Mouse (Mus musculus) left cerebral cortex, postnatal 10 days (tissue): ENCODE measurements around the gene Syp. TPM values are rescaled to one million over a fixed set of nuclear protein-coding genes. Genes with fewer than 3 reads are reported as not detected.

Experiments used
- DNase-seq, 2 experiments: peaks; one replicate each; pipeline ENCODE4 v3.0.0; 2021 to 2022; ENCODE audit warnings: low spot score in 2 of 2, mixed read lengths in 1 of 2; ENCODE audit errors: extremely low spot score in 1 of 2
- intact Hi-C: fragments of 180-260 bp; cut with DNase I; formaldehyde crosslinking; loops from one replicate; pipeline ENCODE4 v1.15.1; 2025
- total RNA-seq, 2 experiments: library from RNA; stranded (reverse); gene quantifications; 2 replicates each; pipeline ENCODE4 v1.2.3; 2021

The Syp gene
- total RNA-seq, 2 experiments from 2014 or later = 1,744 to 1,801 TPM

GRCm38 (mm10) chrX:7658031-7658784, 19.9 kb downstream of the Syp start:
- no peak for DNase-seq
- intact Hi-C loops = no loop called here

- peak in 1 of 2 experiments; percentile 16 for DNase-seq
- intact Hi-C loops = no loop called here
Observed at GRCm38 (mm10) chrX:7658785-7659589, 20.7 kb downstream of the Syp start.

GRCm38 (mm10) chrX:7661086-7661485, 22.8 kb downstream of the Syp start:
- no peak for DNase-seq
- intact Hi-C loops = no loop called here

GRCm38 (mm10) chrX:7662936-7663335, 24.7 kb downstream of the Syp start:
- intact Hi-C loops = no loop called here
- DNase-seq = no peak

DNA sequence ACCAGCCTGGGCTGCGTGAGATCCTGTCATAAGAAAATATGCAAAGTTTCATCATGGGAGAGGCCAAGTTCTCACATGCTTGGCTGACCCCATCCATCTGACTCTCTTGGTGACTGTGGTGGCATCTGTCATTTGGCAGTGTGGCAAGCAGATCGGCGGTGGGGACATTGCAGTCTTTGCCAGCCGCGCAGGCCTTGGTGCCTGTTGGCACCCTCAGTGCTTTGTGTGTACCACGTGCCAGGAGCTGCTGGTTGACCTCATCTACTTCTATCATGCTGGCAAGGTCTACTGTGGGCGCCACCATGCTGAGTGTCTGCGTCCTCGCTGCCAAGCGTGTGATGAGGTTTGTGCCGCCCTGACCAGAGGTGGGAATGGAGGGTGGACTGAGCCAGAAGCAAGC, 26.5 kb downstream of the Syp start:
- no peak for DNase-seq
- intact Hi-C loops = no loop called here

GRCm38 (mm10) chrX:7665739-7666502, 27.6 kb downstream of the Syp start:
- no peak for DNase-seq
- intact Hi-C loops = no loop called here

GRCm38 (mm10) chrX:7670390-7670881, 32.2 kb downstream of the Syp start:
- DNase-seq = peak in 1 of 2 experiments; percentile 79
- intact Hi-C loops = no loop called here

- intact Hi-C loops = no loop called here
- DNase-seq = peak in 1 of 2 experiments; percentile 35
Observed at GRCm38 (mm10) chrX:7670921-7671623, 32.8 kb downstream of the Syp start, which contains the start of gene Plp2. TSS of gene Plp2 (minus strand) at chrX:7671390.

DNA sequence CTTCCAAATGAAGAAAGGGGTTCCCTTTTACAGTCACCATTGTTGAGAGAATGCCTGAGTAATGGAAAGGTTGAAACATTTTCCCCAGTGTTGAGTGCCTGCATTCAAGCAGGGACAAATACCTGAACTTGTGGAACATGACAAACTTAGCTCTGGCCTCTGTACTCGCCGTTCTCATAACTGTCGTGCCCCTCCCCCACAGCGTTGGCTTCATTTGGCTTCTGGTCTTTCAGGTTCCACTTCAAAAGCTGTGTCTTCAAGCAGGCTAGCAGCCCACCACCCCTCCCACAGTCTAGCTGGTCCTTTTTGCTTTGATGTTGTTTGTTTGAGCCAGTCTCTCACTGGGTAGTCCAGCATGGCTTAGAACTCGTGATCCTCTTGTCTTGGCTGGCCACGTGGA, 34.5 kb downstream of the Syp start:
- DNase-seq = no peak
- intact Hi-C loops = no loop called here

- no peak for DNase-seq
- intact Hi-C loops = no loop called here
Observed at GRCm38 (mm10) chrX:7673578-7674281, 35.5 kb downstream of the Syp start.

DNA sequence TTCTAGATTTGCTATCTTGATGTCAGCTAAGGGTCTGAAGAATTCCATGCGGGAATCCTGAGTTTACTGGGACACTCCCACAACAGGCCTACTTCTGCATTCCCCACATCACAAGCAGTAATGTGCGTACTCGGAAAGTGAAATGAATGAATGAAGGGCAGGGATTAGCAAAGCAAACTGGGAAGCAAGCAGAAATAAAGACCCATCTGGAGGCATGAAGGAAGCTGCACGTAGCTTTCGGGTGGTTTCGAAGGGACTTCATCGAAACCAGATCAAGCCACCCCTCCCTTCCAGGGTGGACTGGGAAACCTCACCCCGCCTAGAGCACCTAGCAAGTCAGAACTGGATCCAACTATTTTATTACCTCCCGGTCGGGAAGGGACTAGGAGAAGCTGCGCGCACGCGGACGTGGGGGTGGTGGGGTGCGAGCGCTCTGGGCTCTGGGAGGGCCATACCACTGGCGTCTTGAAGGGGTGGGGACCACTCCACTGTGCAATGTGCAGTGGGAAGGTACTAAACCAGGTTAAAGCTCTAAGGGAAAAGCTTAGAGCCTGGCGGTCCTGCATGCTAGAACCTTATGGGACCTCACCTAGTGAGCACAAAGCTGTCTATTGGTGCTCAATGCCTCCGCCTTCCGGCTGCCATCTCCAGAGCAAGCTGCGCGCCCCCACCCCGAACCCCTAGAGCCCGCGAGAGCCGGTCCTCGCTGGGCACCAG, 36.2 kb downstream of the Syp start:
- peak in 1 of 2 experiments; percentile 47 for DNase-seq
- intact Hi-C loops = no loop called here

- no peak for DNase-seq
- intact Hi-C loops = no loop called here
Observed at GRCm38 (mm10) chrX:7675001-7675380, 36.7 kb downstream of the Syp start.

GRCm38 (mm10) chrX:7678986-7679385, 40.7 kb downstream of the Syp start:
- intact Hi-C loops = no loop called here
- DNase-seq = no peak

- DNase-seq = peak; percentile 62 to 91
- intact Hi-C loops = loop anchor here (10.0 kb wide), 1 partner anchor 205 kb away; no protein-coding TSS in a partner anchor
Observed at GRCm38 (mm10) chrX:7679405-7680056, 41.3 kb downstream of the Syp start.

DNA sequence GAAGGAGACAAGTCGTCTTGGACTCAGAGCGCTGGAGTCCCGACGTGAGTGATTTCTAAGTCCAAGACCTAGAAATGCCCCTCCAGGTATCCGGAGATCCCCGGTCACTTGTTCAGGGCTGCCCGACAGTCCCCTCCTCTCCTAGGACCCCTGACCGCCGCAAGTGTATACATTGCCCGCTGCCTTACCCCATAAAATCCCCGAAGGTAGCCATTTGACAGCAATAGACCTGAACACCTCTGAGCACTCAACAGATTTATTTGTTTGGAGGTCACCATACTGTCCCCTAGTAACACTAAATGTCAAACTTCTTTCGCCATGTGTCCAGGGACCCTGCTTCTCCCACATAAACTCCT, 41.8 kb downstream of the Syp start:
- intact Hi-C loops = loop anchor here (10.0 kb wide), 1 partner anchor 205 kb away; no protein-coding TSS in a partner anchor
- DNase-seq = no peak

- intact Hi-C loops = loop anchor here (10.0 kb wide), 1 partner anchor 206 kb away; no protein-coding TSS in a partner anchor
- no peak for DNase-seq
Observed at GRCm38 (mm10) chrX:7680864-7681263, 42.6 kb downstream of the Syp start, which contains the start of gene Magix. TSS of gene Magix (minus strand) at chrX:7681251.

GRCm38 (mm10) chrX:7688321-7688720, 50.0 kb downstream of the Syp start:
- intact Hi-C loops = loop anchor here (10.0 kb wide), 1 partner anchor 214 kb away; no protein-coding TSS in a partner anchor
- no peak for DNase-seq
